Mouse (Mus musculus) heart, postnatal 0 days (tissue): ENCODE data around the gene Pradc1. TPM values are rescaled to one million over a fixed set of nuclear protein-coding genes. Genes with fewer than 3 reads are reported as not detected.

Experiments used
- ATAC-seq: fragments of 200-750 bp; cut with Nextera tagmentation; 2 replicates; pipeline ENCODE4 v1.8.0; 2017; ENCODE audit warnings: low read depth, moderate number of reproducible peaks, moderate library complexity; ENCODE audit not compliant: insufficient read depth
- DNase-seq: peaks from one replicate; pipeline ENCODE4 v3.0.0-alpha.2; 2016; ENCODE audit warnings: low spot score
- H3K27ac ChIP-seq: fragments of 300-500 bp; sonication (generic); 2 replicates; pipeline ENCODE4 v1.5.1; 2014; ENCODE audit warnings: low read depth, mild to moderate bottlenecking
- H3K27me3 ChIP-seq: fragments of 300-500 bp; sonication (generic); 2 replicates; pipeline ENCODE4 v1.6.1; 2014; ENCODE audit warnings: low read length, mixed read lengths; ENCODE audit not compliant: control insufficient read depth, insufficient read depth
- H3K36me3 ChIP-seq: fragments of 300-500 bp; sonication (generic); replicated peaks from 2 replicates; pipeline ENCODE4 v1.6.1; 2014; ENCODE audit warnings: low read length, mixed read lengths; ENCODE audit not compliant: control insufficient read depth, insufficient read depth
- H3K4me1 ChIP-seq: fragments of 300-500 bp; sonication (generic); 2 replicates; pipeline ENCODE4 v1.6.1; 2014; ENCODE audit warnings: antibody characterized with exemption; ENCODE audit not compliant: control insufficient read depth, insufficient read depth
- H3K4me2 ChIP-seq: fragments of 300-500 bp; sonication (generic); 2 replicates; pipeline ENCODE4 v1.6.1; 2014; ENCODE audit warnings: low read depth, mild to moderate bottlenecking, low read length, moderate library complexity
- H3K4me3 ChIP-seq: fragments of 300-500 bp; sonication (generic); 2 replicates; pipeline ENCODE4 v1.5.1; 2014; ENCODE audit warnings: low read depth, low read length
- H3K9ac ChIP-seq: fragments of 300-500 bp; sonication (generic); replicated peaks from 2 replicates; pipeline ENCODE4 v1.6.1; 2014; ENCODE audit warnings: low read depth, low read length, mixed read lengths
- H3K9me3 ChIP-seq: fragments of 300-500 bp; sonication (generic); replicated peaks from 2 replicates; pipeline ENCODE4 v1.6.1; 2016; ENCODE audit warnings: low read length; ENCODE audit not compliant: control insufficient read depth
- CTCF ChIP-seq: IDR thresholded peaks from 2 replicates; pipeline ENCODE4 v1.5.1; 2016; ENCODE audit warnings: antibody characterized with exemption, control low read depth, low read depth
- EP300 ChIP-seq: IDR thresholded peaks from 2 replicates; pipeline ENCODE4 v1.6.1; 2016; ENCODE audit warnings: antibody characterized with exemption, low read depth
- WGBS: fragments of 180-500 bp; shearing (Covaris S2); extraction: QIAGEN DNeasy Blood & Tissue Kit; methylation state at CpG from one replicate; pipeline ENCODE4 v1.1.7; 2014; 5-methylcytosine and 5-hydroxymethylcytosine counted together
- polyA plus RNA-seq: library from polyadenylated mRNA; unstranded; fragments of >200 nt; fragmentation: Nextera tagmentation; extraction: Ambion mirVana; gene quantifications from 2 replicates; pipeline ENCODE4 v1.2.1, GENCODE M21; 2015
- total RNA-seq: library from RNA; depleted of rRNA; stranded (reverse); fragments of >200 nt; gene quantifications from 2 replicates; pipeline ENCODE4 v1.2.3, GENCODE M21; 2014; ENCODE audit warnings: low replicate concordance; rRNA removed

Gene Pradc1
- total and polyA plus RNA-seq, 2 experiments from 2014 or later, result 20.4 to 33.9 TPM

DNA sequence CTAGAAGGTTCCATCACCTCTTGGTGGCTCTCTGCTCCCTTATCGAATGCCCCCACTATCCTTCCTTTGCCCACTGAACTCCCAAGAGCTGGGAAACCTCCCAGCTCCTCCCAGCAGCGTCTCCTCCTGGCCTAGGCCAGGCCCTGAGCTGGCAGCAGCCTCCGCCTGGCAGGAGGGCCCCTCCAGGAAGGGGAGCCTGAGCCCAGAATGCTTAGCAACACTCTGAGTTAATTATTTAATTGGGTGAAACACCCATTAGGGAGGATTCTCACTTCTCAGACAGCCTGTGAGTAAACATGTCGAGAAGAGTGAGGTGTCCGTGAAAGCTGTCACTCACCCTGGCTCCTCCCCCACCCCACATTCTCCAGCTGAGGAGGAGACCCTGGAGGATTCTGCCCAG lies 52.1 kb downstream of the Pradc1 start:
- DNase-seq, result no peak
- Histone ChIP-seq H3K4me2 (no peak overlapping the region), H3K36me3 (no peaks in the 10 kb centered on the region), H3K9ac (no peak overlapping the region), H3K4me1 (no peaks in the 10 kb centered on the region), H3K9me3 (no peaks in the 10 kb centered on the region), H3K27ac (no peak overlapping the region), H3K4me3 (no peak overlapping the region), H3K27me3 (no peaks in the 10 kb centered on the region)
- WGBS, result 27% methylated on average over 5 of the region's 5 CpGs
- no peak for ATAC-seq
- TF ChIP-seq CTCF (no peak), EP300 (no peak)

DNA sequence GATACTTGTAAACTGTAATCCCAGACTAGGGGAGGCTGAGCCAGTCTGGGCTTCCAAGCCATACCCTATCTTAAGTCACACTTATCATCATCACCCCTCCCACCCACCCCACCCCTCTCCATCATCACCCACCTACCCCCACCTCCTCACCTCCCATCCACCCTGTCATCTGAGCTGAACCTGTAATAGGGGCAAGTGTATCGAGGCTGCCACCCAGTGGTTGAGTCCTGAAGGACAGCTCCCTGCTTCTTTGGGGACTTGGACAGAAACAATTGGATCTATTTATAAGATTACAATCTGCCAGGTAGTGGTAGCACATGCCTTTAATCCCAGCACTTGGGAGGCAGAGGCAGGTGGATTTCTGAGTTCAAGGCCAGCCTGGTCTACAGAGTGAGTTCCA lies 54.6 kb downstream of the Pradc1 start:
- Histone ChIP-seq H3K9ac (no peak overlapping the region), H3K4me1 (no peaks in the 10 kb centered on the region), H3K36me3 (no peaks in the 10 kb centered on the region), H3K9me3 (no peaks in the 10 kb centered on the region), H3K27me3 (no peaks in the 10 kb centered on the region), H3K27ac (no peak overlapping the region), H3K4me2 (no peak overlapping the region), H3K4me3 (no peak overlapping the region)
- WGBS, result 33% methylated on average over 1 of the region's 1 CpGs
- TF ChIP-seq CTCF, result peak; percentile 59
- TF ChIP-seq EP300, result no peak
- DNase-seq (no peak), ATAC-seq (no peak)

Other genes starting within 250 kb of the Pradc1 start
- gene Sfxn5, start 118.5 kb downstream of the Pradc1 start, total RNA-seq, result 4.8 and 9.5 TPM in 2 replicates
- 2.2 and 2.7 TPM in 2 replicates for gene Sfxn5, start 118.5 kb downstream of the Pradc1 start, polyA plus RNA-seq
- gene Rab11fip5, start 77.3 kb downstream of the Pradc1 start, total RNA-seq, result 86.7 and 91.3 TPM in 2 replicates
- gene Rab11fip5, start 77.3 kb downstream of the Pradc1 start, polyA plus RNA-seq, result 35.3 and 38.2 TPM in 2 replicates
- not detected in 2 replicates for gene Noto, start 28.1 kb downstream of the Pradc1 start, total RNA-seq
- gene Noto, start 28.1 kb downstream of the Pradc1 start, polyA plus RNA-seq, result not detected in 2 replicates
- 15.0 and 22.7 TPM in 2 replicates for gene Smyd5, start 20.0 kb downstream of the Pradc1 start, total RNA-seq
- 13.1 and 16.0 TPM in 2 replicates for gene Smyd5, start 20.0 kb downstream of the Pradc1 start, polyA plus RNA-seq
- 137 and 138 TPM in 2 replicates for gene Cct7, start 456 bp downstream of the Pradc1 start, total RNA-seq
- 243 and 246 TPM in 2 replicates for gene Cct7, start 456 bp downstream of the Pradc1 start, polyA plus RNA-seq
- gene Fbxo41, start 51.0 kb upstream of the Pradc1 start, total RNA-seq, result 0.11 TPM in 1 of 2 replicates, not detected in the other
- not detected in 2 replicates for gene Fbxo41, start 51.0 kb upstream of the Pradc1 start, polyA plus RNA-seq
- gene Egr4, start 61.6 kb upstream of the Pradc1 start, total RNA-seq, result not detected in 2 replicates
- not detected in 2 replicates for gene Egr4, start 61.6 kb upstream of the Pradc1 start, polyA plus RNA-seq
- gene Alms1, start 135.6 kb upstream of the Pradc1 start, total RNA-seq, result 2.8 and 3.5 TPM in 2 replicates
- gene Alms1, start 135.6 kb upstream of the Pradc1 start, polyA plus RNA-seq, result 0.61 and 0.81 TPM in 2 replicates